Mouse (Mus musculus) right cerebral cortex, postnatal 25 days (tissue): ENCODE measurements around the gene Efemp1.

ENCODE experiments used
- DNase-seq: peaks from one replicate; pipeline ENCODE4 v3.0.0; 2022

Efemp1 gene

DNA sequence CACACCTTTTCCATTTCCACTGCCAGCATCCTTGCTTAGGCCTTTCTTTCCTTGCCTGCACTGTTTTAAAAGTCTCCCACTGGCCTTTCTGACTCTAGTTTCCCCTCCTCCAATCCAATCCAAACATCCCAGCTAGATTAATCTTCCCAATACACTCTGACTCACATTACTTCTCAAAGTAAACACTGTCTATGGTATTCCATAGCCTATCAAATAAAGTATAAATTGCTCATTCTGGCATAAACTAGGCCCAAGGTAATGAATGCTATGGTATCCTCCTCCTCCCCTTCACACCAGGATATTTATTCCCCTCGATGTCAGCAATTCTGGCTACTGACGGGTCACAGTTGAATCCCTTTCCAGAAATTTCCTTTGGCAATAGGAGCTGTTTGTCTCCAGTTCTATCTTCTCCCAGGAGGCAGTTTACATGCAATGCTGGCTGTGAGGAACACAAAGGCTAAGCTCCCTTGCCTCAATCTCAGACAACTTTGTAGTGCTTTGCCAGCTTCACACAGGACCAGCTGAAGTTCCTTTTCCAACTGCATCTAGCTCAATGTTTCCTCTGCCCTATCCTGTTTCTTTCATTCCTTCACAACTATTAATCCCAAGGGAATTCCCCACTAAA is 98.7 kb downstream of the Efemp1 start:
- DNase-seq = no peak

DNA sequence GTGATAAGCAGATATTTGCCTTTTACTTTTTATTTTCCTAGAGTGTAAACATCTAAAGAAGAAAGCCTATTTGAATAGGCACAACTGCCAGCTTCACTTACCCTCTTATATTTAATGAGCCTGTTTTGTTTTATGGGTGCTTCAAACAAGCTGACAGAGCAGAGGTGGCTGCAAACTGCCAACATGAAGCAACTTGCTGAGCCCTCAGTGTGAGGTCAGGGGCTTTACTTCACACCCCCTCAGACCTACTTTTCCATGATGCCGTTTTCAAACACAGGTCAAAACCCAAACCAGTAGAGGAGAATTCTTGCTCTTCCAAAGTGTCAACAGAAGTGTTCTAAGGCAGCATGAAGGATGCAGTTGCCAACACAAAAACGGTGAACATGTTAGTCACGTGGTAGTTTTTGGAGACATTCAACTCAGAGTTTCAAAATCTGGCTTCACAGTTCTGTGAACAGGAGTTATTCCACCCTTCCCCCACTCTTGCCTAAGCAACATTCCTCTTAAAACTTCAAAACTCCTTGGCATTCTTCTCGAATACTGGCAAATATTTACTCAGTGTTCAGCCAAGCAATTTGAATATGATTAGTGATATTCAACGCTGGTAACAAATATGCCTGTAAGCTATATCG is 101.8 kb downstream of the Efemp1 start:
- DNase-seq = no peak

DNA sequence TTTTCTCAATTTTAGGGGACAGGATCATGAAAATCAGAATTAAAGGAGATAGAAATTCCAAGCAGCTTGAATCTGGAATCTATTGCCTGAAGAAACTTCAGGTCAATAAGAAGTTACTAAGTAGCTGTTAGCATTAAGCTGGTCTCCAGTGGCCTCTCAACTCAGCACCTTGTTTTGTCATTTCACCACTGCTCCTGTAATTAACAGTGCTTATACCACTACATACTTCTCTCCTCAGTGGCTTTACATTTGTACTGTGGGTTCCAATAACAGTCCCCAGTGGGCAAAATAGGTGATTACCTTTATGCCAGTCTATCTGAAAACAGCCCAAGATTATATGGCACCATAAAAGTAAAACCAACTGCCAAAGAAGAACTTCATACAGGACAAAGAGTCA is 102.3 kb downstream of the Efemp1 start:
- no peak for DNase-seq

DNA sequence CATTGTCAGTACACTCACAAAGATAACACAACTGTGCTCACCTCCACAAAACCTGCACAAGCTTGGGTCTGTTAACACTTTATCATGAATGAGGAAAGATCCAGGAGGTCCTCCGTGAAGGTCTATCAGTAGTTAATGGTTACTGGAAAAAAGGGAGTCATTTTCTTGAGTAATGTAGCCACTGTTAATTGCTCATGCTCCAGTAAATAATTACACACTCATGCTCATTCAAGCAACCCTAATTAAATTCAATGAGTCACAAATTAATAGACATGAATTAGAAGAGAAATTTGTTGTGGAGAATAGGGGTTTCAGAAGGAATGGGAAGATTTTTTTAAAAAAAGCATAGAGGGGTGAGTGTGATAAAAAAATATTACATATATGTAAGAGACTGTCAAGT is 108.4 kb downstream of the Efemp1 start:
- no peak for DNase-seq
